Mouse (Mus musculus) spleen, adult 2 months (tissue): ENCODE measurements around the gene Ckap2l. TPM values are rescaled to one million over a fixed set of nuclear protein-coding genes. Genes with fewer than 3 reads are reported as not detected.

Experiments used
- DNase-seq, 2 experiments: peaks; one replicate each; pipeline versions ENCODE4 v3.0.0 to v3.0.0-alpha.2; 2012 to 2021; ENCODE audit warnings: low spot score in 2 of 2, low read depth in 1 of 2
- H3K27ac ChIP-seq: fragments of 200-500 bp; 2 replicates; pipeline ENCODE4 v1.5.1; 2012; ENCODE audit warnings: low read length, inconsistent platforms; ENCODE audit not compliant: insufficient read depth
- H3K27me3 ChIP-seq: fragments of 200-500 bp; 2 replicates; pipeline ENCODE4 v1.6.1; 2012; ENCODE audit warnings: mild to moderate bottlenecking, moderate library complexity, low read length, inconsistent platforms; ENCODE audit not compliant: control insufficient read depth, insufficient read depth
- H3K36me3 ChIP-seq: fragments of 200-500 bp; 2 replicates; pipeline ENCODE4 v1.6.1; 2012; ENCODE audit warnings: mild to moderate bottlenecking, low read length, inconsistent platforms; ENCODE audit not compliant: control insufficient read depth, insufficient read depth
- H3K4me1 ChIP-seq: fragments of 200-500 bp; 2 replicates; pipeline ENCODE4 v1.6.1; 2011; ENCODE audit warnings: inconsistent platforms; ENCODE audit not compliant: control insufficient read depth, insufficient read depth, insufficient read length
- H3K4me3 ChIP-seq: fragments of 200-500 bp; 2 replicates; pipeline ENCODE4 v1.5.1; 2011; ENCODE audit warnings: mild to moderate bottlenecking, inconsistent platforms; ENCODE audit not compliant: insufficient read depth, insufficient read length; ENCODE audit errors: extremely low read depth
- CTCF ChIP-seq: fragments of 200-500 bp; IDR thresholded peaks from 2 replicates; pipeline ENCODE4 v1.5.1; 2011; ENCODE audit warnings: mild to moderate bottlenecking, inconsistent platforms; ENCODE audit not compliant: insufficient read depth, insufficient read length, insufficient replicate concordance; ENCODE audit errors: extremely low read depth
- POLR2A ChIP-seq: fragments of 200-500 bp; IDR thresholded peaks from 2 replicates; pipeline ENCODE4 v1.6.1; 2011; ENCODE audit warnings: low read depth, low read length, inconsistent platforms
- WGBS: fragments of 180-500 bp; shearing (Covaris S2); methylation state at CpG from one replicate; pipeline ENCODE4 v1.1.7; 2018; 5-methylcytosine and 5-hydroxymethylcytosine counted together
- polyA plus RNA-seq: library from polyadenylated mRNA; depleted of rRNA; stranded (reverse); fragments of >200 nt; gene quantifications from 2 replicates; pipeline ENCODE4 v1.2.3, GENCODE M21; 2012

Ckap2l gene
- polyA plus RNA-seq, 1 experiment: 0.84 TPM

DNA sequence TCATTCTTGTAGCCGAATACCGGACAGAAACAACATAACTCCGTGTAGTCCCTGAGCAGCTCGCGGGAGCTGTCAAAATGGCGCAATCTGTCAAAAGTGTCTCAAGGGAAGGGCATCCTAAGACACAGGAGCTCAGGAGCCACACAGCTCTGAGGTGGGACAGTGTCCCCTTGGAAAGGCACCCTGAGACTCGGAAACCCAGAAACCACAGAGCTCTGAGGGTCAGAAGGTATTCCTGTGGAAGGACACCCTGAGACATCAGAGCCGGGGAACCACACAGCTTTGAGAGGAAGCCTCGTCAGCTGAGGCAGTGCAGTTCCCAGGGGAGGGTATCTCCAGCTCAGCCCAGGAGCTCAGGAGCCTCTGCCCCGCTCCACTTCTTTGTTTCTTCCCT is 574 bp upstream of the Ckap2l start:
- peak overlapping the region; percentile 70 for H3K4me3 ChIP-seq
- DNase-seq: peak; percentile 26 to 35
- WGBS: 1% methylated on average over 10 of the region's 10 CpGs

DNA sequence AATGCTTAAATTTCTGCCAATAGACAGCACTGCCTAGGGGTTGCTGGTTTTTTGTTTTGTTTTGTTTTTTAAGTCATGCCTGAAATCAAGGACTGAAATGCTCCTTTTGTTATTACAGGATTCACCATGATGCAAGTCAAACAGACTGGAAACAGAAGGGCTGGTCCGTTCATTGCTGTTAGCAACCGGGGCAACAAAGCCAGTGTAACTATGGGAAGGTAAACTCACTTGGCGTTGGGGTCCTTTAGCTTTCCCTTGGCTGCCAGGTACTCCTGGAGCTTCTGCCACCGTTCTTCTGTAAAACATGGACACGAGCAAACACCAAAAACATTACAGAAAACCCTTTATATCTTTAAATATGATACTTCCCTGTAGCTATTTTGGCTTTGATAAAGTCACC is 926 bp downstream of the Ckap2l start:
- TF ChIP-seq CTCF (no peak), POLR2A (no peak)
- Histone ChIP-seq H3K4me1 (peaks cover 5% of the 10 kb centered on the region; the same call in 1 of the 2 replicates), H3K27me3 (no peaks in the 10 kb centered on the region), H3K4me3 (peak overlapping the region; percentile 20; the same call in 1 of the 2 replicates), H3K27ac (no peak overlapping the region), H3K36me3 (no peaks in the 10 kb centered on the region)
- WGBS: 72% methylated on average over 5 of the region's 5 CpGs
- DNase-seq: no peak

More for the DNA sequence above, 574 bp upstream of the Ckap2l start:
- Histone ChIP-seq H3K27me3 (no peaks in the 10 kb centered on the region), H3K4me1 (peaks cover 5% of the 10 kb centered on the region; the same call in 1 of the 2 replicates), H3K27ac (peak overlapping the region; percentile 92), H3K36me3 (no peaks in the 10 kb centered on the region)
- TF ChIP-seq CTCF (no peak), POLR2A (no peak)

DNA sequence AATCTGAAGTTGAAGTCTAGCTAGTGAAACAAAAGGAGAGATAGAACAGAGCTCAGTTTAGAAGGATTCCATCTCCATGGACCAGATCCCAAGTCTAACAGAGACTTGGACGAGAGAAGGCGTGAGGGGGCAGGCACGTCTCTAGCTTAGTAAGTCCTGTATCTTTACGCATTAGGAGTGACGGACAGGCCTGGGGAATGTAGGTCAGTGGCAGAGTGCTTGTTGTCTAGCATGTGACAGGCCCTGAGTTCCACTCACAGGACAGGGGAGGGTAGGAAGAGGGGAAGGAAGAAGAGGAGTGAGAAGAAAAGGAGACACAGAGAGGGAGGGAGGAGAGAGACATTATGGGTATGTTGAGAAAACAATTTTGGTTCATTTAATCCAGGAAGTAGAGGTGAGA is 1.9 kb downstream of the Ckap2l start:
- no peak for DNase-seq
- no peaks in the 10 kb centered on the region for H3K36me3 ChIP-seq
- no peak overlapping the region for H3K4me3 ChIP-seq
- WGBS: 98% methylated on average over 5 of the region's 5 CpGs
- H3K27me3 ChIP-seq: no peaks in the 10 kb centered on the region
- H3K4me1 ChIP-seq: peaks cover 5% of the 10 kb centered on the region; the same call in 1 of the 2 replicates
- no peak overlapping the region for H3K27ac ChIP-seq
- no peak for TF ChIP-seq POLR2A
- TF ChIP-seq CTCF: no peak

- no peak for TF ChIP-seq CTCF
- TF ChIP-seq POLR2A: no peak
- 99% methylated on average over 5 of the region's 5 CpGs for WGBS
- Histone ChIP-seq H3K4me3 (no peak overlapping the region), H3K27ac (no peak overlapping the region), H3K4me1 (no peaks in the 10 kb centered on the region), H3K36me3 (no peaks in the 10 kb centered on the region; the same call in 1 of the 2 replicates), H3K27me3 (no peaks in the 10 kb centered on the region)
- no peak for DNase-seq
These were observed 23.2 kb downstream of the Ckap2l start for GRCm38 (mm10) chr2:129273823-129274222.

DNA sequence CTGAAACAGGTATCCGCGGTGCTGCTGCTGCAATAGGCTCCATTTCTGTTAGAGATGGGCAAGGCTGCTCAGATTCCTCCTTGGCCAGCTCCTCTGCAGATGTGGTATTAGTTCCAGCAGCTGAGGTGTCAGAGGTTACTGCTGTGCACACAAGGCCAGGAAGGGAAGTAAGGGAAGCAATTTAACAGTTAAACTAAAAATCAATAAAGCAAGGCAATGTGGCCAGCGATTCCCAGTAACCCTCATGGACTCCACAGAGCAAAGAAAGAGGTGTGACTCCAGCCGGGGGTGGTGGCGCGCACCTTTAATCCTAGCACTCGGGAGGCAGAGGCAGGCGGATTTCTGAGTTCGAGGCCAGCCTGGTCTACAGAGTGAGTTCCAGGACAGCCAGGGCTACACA is 26.4 kb downstream of the Ckap2l start:
- 96% methylated on average over 9 of the region's 9 CpGs for WGBS
- no peak overlapping the region for H3K27ac ChIP-seq
- no peaks in the 10 kb centered on the region for H3K4me1 ChIP-seq
- no peak for DNase-seq
- H3K27me3 ChIP-seq: no peaks in the 10 kb centered on the region
- TF ChIP-seq CTCF: no peak
- no peak overlapping the region for H3K4me3 ChIP-seq
- H3K36me3 ChIP-seq: peaks cover 2% of the 10 kb centered on the region

GRCm38 (mm10) chr2:129269986-129270385 is 27.0 kb downstream of the Ckap2l start:
- WGBS: 95% methylated on average over 5 of the region's 5 CpGs
- Histone ChIP-seq H3K4me1 (no peaks in the 10 kb centered on the region), H3K36me3 (peaks cover 2% of the 10 kb centered on the region), H3K4me3 (no peak overlapping the region), H3K27ac (no peak overlapping the region), H3K27me3 (no peaks in the 10 kb centered on the region)
- DNase-seq: no peak
- no peak for TF ChIP-seq CTCF
- no peak for TF ChIP-seq POLR2A

GRCm38 (mm10) chr2:129269161-129269643 is 27.8 kb downstream of the Ckap2l start:
- Histone ChIP-seq H3K4me1 (no peaks in the 10 kb centered on the region), H3K27me3 (no peaks in the 10 kb centered on the region), H3K27ac (no peak overlapping the region), H3K36me3 (peaks cover 2% of the 10 kb centered on the region), H3K4me3 (no peak overlapping the region)
- TF ChIP-seq POLR2A: no peak
- TF ChIP-seq CTCF: no peak
- no peak for DNase-seq
- 97% methylated on average over 12 of the region's 12 CpGs for WGBS

GRCm38 (mm10) chr2:129267738-129268137 is 29.3 kb downstream of the Ckap2l start:
- peaks cover 2% of the 10 kb centered on the region for H3K36me3 ChIP-seq
- no peak for DNase-seq
- no peak overlapping the region for H3K4me3 ChIP-seq
- H3K27ac ChIP-seq: no peak overlapping the region
- TF ChIP-seq CTCF (no peak), POLR2A (no peak)
- no peaks in the 10 kb centered on the region for H3K27me3 ChIP-seq
- 89% methylated on average over 5 of the region's 5 CpGs for WGBS
- no peaks in the 10 kb centered on the region for H3K4me1 ChIP-seq
